32 mouse cellular contexts compared by ENCODE assay signal in the genomic region with DNA sequence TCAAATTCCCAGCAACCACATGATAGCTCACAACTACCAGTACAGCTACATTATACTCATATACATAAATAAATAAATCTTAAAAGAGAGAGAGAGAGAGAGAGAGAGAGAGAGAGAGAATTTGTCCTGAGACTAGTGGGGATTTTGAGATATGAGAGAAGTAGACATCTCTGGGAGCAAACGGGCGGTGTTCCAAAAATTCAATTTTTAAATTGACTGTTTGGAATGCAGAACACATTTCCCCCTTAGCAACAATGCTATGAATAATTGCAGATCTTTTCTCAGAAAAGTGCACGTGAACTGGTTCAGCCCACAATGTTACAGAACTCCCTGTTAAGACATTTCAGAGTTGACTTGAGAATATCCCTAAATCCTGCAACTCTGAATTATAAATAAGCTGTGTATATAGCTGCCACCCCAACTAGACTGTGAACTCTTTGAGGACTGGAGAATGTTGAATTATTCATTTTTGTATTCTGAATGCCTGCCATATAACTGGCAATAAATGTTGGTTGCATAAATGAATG. TPM values are rescaled to one million over a fixed set of nuclear protein-coding genes. Genes with fewer than 3 reads are reported as not detected.
DNase-seq lines count a peak whose midpoint lies in the region; ATAC-seq lines count a peak whose summit lies in the region.
"Had no signal": no experiment of that assay in that cellular context is flagged by ENCODE, and none has a peak within 500 bp of the region (broad histone marks: within the 10 kb centered on the region; RNA-seq: fewer than 3 reads in every experiment).

No protein-coding gene starts in this region.

- WGBS in forebrain, embryonic 16.5 days, result 64% methylated on average over 3 of the region's 3 CpGs
- 65% methylated on average over 3 of the region's 3 CpGs for WGBS in forebrain, embryonic 15.5 days
- whole genome bisulfite sequencing in midbrain, embryonic 15.5 days, result 71% methylated on average over 3 of the region's 3 CpGs
- 90% methylated on average over 3 of the region's 3 CpGs for WGBS in midbrain, embryonic 10.5 days

- H3K4me2 ChIP-seq in forebrain, embryonic 16.5 days (ENCODE audit: low read length), result no peak overlapping the region
- no peak overlapping the region for H3K4me2 ChIP-seq in forebrain, embryonic 15.5 days (replicated peaks)
- H3K4me2 ChIP-seq in midbrain, embryonic 15.5 days, result no peak overlapping the region
- H3K4me2 ChIP-seq: embryonic facial prominence, embryonic 13.5 days; heart, embryonic 12.5 days; hindbrain, embryonic 14.5 days; limb, embryonic 15.5 days; liver, embryonic 13.5 days; lung, embryonic 15.5 days; neural tube, embryonic 15.5 days had no signal

- no peak overlapping the region for H3K9ac ChIP-seq in forebrain, embryonic 16.5 days (replicated peaks; ENCODE audit: low read depth, low read length)
- H3K9ac ChIP-seq in forebrain, embryonic 15.5 days (replicated peaks), result no peak overlapping the region
- no peak overlapping the region for H3K9ac ChIP-seq in midbrain, embryonic 15.5 days
- H3K9ac ChIP-seq: embryonic facial prominence, embryonic 13.5 days; heart, embryonic 12.5 days; hindbrain, embryonic 14.5 days; limb, embryonic 15.5 days; liver, embryonic 13.5 days; lung, embryonic 15.5 days; neural tube, embryonic 15.5 days had no signal

- intact Hi-C loops in left cerebral cortex, postnatal 14 days (cut with DNase I), result no loop called here

- peaks cover 6% of the 10 kb centered on the region; the same call in 1 of the 2 replicates for H3K4me1 ChIP-seq in forebrain, embryonic 16.5 days (replicated peaks; ENCODE audit: control insufficient read depth, insufficient read depth, low read length)
- H3K4me1 ChIP-seq in forebrain, embryonic 15.5 days, result peaks cover 6% of the 10 kb centered on the region; the same call in 1 of the 2 replicates
- H3K4me1 ChIP-seq in midbrain, embryonic 15.5 days, result no peaks in the 10 kb centered on the region
- peaks cover 8% of the 10 kb centered on the region for H3K4me1 ChIP-seq in midbrain, embryonic 10.5 days
- H3K4me1 ChIP-seq: embryonic facial prominence, embryonic 13.5 days; heart, embryonic 12.5 days; limb, embryonic 15.5 days; liver, embryonic 13.5 days had no signal

- no peaks in the 10 kb centered on the region for H3K27me3 ChIP-seq in forebrain, embryonic 16.5 days (replicated peaks; ENCODE audit: control insufficient read depth, insufficient read depth, low read length)
- no peaks in the 10 kb centered on the region for H3K27me3 ChIP-seq in forebrain, embryonic 15.5 days
- no peaks in the 10 kb centered on the region for H3K27me3 ChIP-seq in midbrain, embryonic 15.5 days (replicated peaks)
- H3K27me3 ChIP-seq in midbrain, embryonic 10.5 days (ENCODE audit: low read depth, poor library complexity, severe bottlenecking), result no peaks in the 10 kb centered on the region
- H3K27me3 ChIP-seq: embryonic facial prominence, embryonic 13.5 days; heart, embryonic 12.5 days; limb, embryonic 15.5 days; liver, embryonic 13.5 days; lung, embryonic 15.5 days; neural tube, embryonic 15.5 days; Patski had no signal

- no peak overlapping the region for H3K27ac ChIP-seq in forebrain, embryonic 16.5 days (ENCODE audit: low read length)
- H3K27ac ChIP-seq in forebrain, embryonic 15.5 days (replicated peaks), result no peak overlapping the region
- H3K27ac ChIP-seq in midbrain, embryonic 15.5 days, result no peak overlapping the region
- no peak overlapping the region for H3K27ac ChIP-seq in midbrain, embryonic 10.5 days (replicated peaks)
- H3K27ac ChIP-seq: embryonic facial prominence, embryonic 13.5 days; heart, adult 2 months; hindbrain, embryonic 14.5 days; limb, embryonic 10.5 days; limb, embryonic 15.5 days; liver, embryonic 13.5 days; lung, embryonic 15.5 days; macrophage had no signal

- DNase-seq in left cerebral cortex, postnatal 14 days (ENCODE audit: low spot score in 2 of 2), result peak; percentile 46 to 68
- no peak for DNase-seq in left cerebral cortex, adult 8-10 months (ENCODE audit: low spot score in 2 of 2)
- DNase-seq in midbrain, embryonic 10.5 days (ENCODE audit: low spot score), result no peak
- no peak for DNase-seq in right cerebral cortex, adult 2 months (ENCODE audit: low spot score in 2 of 2)
- DNase-seq: adrenal gland, postnatal 10 days; cerebellum, adult 11-12 months; cerebellum, adult 9-11 months; embryo, embryonic 11 days; heart, adult 2 months; heart, postnatal 4 days; kidney, adult 11 months; kidney, postnatal 25 days; liver, embryonic 13.5 days; retina, postnatal 1 day; right cerebral cortex, postnatal 25 days; thymus, adult 18-20 months; thymus, postnatal 25 days had no signal

- ATAC-seq in forebrain, embryonic 16.5 days, result peak; percentile 43
- no peak; the same call in 1 of the 2 replicates for ATAC-seq in forebrain, embryonic 15.5 days (replicated peaks)
- ATAC-seq in midbrain, embryonic 15.5 days (replicated peaks), result 0 out of 2 replicates have a peak, but pooled peaks have one; percentile 50
- ATAC-seq: inflammation-experienced regulatory T-cells, adult 6 months; Patski had no signal

- no peaks in the 10 kb centered on the region for H3K36me3 ChIP-seq in forebrain, embryonic 16.5 days (ENCODE audit: control insufficient read depth, insufficient read depth)
- H3K36me3 ChIP-seq in forebrain, embryonic 15.5 days, result no peaks in the 10 kb centered on the region
- no peaks in the 10 kb centered on the region for H3K36me3 ChIP-seq in midbrain, embryonic 15.5 days (replicated peaks)
- H3K36me3 ChIP-seq in midbrain, embryonic 10.5 days, result no peaks in the 10 kb centered on the region
- H3K36me3 ChIP-seq: embryonic facial prominence, embryonic 13.5 days; G1E; heart, embryonic 12.5 days; limb, embryonic 10.5 days; limb, embryonic 15.5 days; liver, embryonic 13.5 days; lung, embryonic 15.5 days; neural tube, embryonic 15.5 days had no signal

- no peak overlapping the region for H3K4me3 ChIP-seq in forebrain, embryonic 16.5 days (replicated peaks; ENCODE audit: low read length)
- H3K4me3 ChIP-seq in forebrain, embryonic 15.5 days, result no peak overlapping the region
- no peak overlapping the region for H3K4me3 ChIP-seq in midbrain, embryonic 15.5 days
- no peak overlapping the region for H3K4me3 ChIP-seq in midbrain, embryonic 10.5 days
- H3K4me3 ChIP-seq: embryonic facial prominence, embryonic 13.5 days; erythroblast, embryonic 14.5 days; heart, adult 2 months; heart, embryonic 12.5 days; limb, embryonic 10.5 days; limb, embryonic 15.5 days; liver, embryonic 13.5 days; lung, embryonic 15.5 days; neural tube, embryonic 15.5 days had no signal

- H3K9me3 ChIP-seq in forebrain, embryonic 16.5 days (ENCODE audit: control insufficient read depth, low read length), result no peaks in the 10 kb centered on the region
- no peaks in the 10 kb centered on the region for H3K9me3 ChIP-seq in forebrain, embryonic 15.5 days
- H3K9me3 ChIP-seq in midbrain, embryonic 15.5 days, result no peaks in the 10 kb centered on the region
- H3K9me3 ChIP-seq in midbrain, embryonic 10.5 days (replicated peaks), result no peaks in the 10 kb centered on the region
- H3K9me3 ChIP-seq: embryonic facial prominence, embryonic 13.5 days; limb, embryonic 10.5 days; limb, embryonic 15.5 days; liver, embryonic 13.5 days; lung, embryonic 15.5 days; neural tube, embryonic 15.5 days had no signal

RNA-seq across cellular contexts. Expression of gene Msl2, which starts 8.8 kb away (rescaled TPM):
- 5.0 and 5.4 TPM in 2 replicates for polyA plus RNA-seq in forebrain, embryonic 16.5 days (2015; fragmentation: Nextera tagmentation; extraction: Ambion mirVana)
- 6.0 and 6.7 TPM in 2 replicates for polyA plus RNA-seq in forebrain, embryonic 15.5 days (2015; fragmentation: Nextera tagmentation; extraction: Ambion mirVana)
- total RNA-seq in left cerebral cortex, postnatal 14 days (2021), result 10 to 100 TPM; 54.8 to 59.7 TPM
- total RNA-seq in left cerebral cortex, adult 8-10 months (2022), result 10 to 100 TPM; 61.4 to 70.4 (median 65.8) TPM
- 4.5 and 4.8 TPM in 2 replicates for polyA plus RNA-seq in midbrain, embryonic 15.5 days (2015; fragmentation: Nextera tagmentation; extraction: Ambion mirVana)
- polyA plus RNA-seq in midbrain, embryonic 10.5 days (2016; fragmentation: Nextera tagmentation; extraction: Ambion mirVana), result 3.8 and 3.9 TPM in 2 replicates

RNA-seq across cellular contexts. Expression of gene Pccb, which starts 30.4 kb away (rescaled TPM):
- polyA plus RNA-seq in forebrain, embryonic 16.5 days (2015; fragmentation: Nextera tagmentation; extraction: Ambion mirVana), result 19.9 and 20.7 TPM in 2 replicates
- 21.7 and 22.7 TPM in 2 replicates for polyA plus RNA-seq in forebrain, embryonic 15.5 days (2015; fragmentation: Nextera tagmentation; extraction: Ambion mirVana)
- 10 to 100 TPM; 46.1 to 50.8 TPM for total RNA-seq in left cerebral cortex, postnatal 14 days (2021)
- 10 to 100 TPM; 42.0 to 51.2 (median 46.6) TPM for total RNA-seq in left cerebral cortex, adult 8-10 months (2022)
- 27.5 and 27.6 TPM in 2 replicates for polyA plus RNA-seq in midbrain, embryonic 15.5 days (2015; fragmentation: Nextera tagmentation; extraction: Ambion mirVana)
- polyA plus RNA-seq in midbrain, embryonic 10.5 days (2016; fragmentation: Nextera tagmentation; extraction: Ambion mirVana), result 14.2 and 15.7 TPM in 2 replicates

Comparison
In these comparisons a context has a peak if more than half of its experiments do, and no peak if none do; other contexts are left out.
1. DNase-seq: peak in left cerebral cortex, postnatal 14 days (2 of 2); none in left cerebral cortex, adult 8-10 months (0 of 2), midbrain, embryonic 10.5 days (single experiment) and right cerebral cortex, adult 2 months (0 of 2).